Mouse (Mus musculus) heart, postnatal 10 days (tissue): ENCODE results near the gene Cdk14. TPM values are rescaled to one million over a fixed set of nuclear protein-coding genes. Genes with fewer than 3 reads are reported as not detected.
A peak's percentile ranks its signal among the peaks of the same experiment; 100 is the strongest.

Experiments
- DNase-seq, 2 experiments: peaks; one replicate each; pipeline ENCODE4 v3.0.0; 2021
- intact Hi-C: fragments of 180-260 bp; cut with DNase I; formaldehyde crosslinking; loops from one replicate; pipeline ENCODE4 v1.15.1; 2025
- total RNA-seq, 2 experiments: library from RNA; stranded (reverse); gene quantifications; 2 replicates each; pipeline ENCODE4 v1.2.3; 2021

Gene Cdk14
- total RNA-seq, 2 experiments from 2014 or later, result 20.1 to 22.2 TPM

DNA sequence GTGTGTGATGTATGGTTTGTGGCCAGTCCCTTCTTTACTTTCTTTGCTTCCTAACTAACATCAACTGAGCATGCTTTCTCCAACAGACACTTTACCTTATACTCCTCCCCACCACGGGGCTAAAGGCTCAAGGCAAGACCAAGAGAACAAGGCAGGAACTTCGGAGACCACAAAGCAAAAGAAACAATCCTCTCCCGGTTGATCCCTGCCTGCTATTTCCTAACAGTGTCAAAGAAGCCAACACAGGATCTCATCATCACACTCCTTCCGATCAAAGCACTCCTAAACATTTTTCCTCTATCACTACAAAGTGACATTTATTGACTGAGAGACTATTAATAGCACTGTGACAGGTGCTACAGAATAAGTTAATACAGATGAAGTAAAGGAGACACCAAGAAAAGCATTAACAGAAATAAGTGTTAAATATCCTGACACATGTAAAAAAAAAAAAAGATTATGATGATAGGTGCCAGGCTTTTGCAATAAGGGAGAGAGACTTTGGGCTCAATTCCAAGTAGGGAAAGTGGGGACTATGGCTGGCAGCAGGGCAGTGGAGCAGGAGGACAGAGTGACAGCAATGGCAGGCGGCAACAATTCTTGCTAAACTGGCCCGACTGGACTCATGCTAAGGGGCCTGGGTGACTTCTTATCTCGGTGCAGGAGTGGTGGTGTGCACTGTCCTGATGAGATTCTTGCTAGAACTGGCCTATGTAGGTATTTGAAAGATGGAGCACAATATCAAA lies 208.9 kb downstream of the Cdk14 start:
- intact Hi-C loops, result no loop called here
- DNase-seq, result peak; percentile 11 to 14

DNA sequence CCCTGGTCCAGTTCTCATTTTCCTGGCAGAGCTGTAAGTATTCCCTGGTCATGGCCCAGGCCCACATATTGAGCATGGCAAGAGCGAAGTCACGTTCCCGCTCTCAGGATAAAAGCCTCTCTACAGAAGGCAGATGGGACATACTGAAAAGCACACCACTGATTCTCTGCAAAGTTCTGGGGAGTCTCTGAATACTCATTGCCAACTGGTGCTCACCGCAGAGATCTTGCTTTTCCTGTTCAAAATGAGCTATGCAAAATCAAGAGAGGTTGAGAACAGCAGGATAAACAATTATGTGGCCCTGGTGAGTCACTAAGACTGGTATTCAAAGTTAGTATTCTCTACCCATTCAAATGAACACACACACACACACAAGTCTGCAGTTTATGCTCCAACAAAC lies 212.1 kb downstream of the Cdk14 start:
- intact Hi-C loops, result no loop called here
- DNase-seq, result no peak

DNA sequence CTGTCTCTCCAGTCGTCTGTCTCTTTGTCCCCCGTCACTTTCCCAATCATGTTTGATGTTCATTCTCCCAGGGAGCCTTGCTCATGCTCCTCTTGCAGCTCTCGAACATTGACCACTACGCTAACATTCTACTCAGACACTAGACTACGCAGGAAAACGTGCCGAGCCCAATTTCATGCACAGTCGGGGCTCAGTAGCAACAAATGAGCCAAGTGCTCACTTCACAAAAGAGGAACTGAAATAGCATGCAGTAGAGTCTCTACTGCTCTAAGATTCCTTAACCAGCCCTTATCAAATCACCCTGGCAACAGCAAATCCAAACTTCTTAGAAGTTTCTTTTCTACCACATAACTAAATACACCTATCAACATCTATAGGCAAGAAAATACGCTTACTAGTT lies 214.1 kb downstream of the Cdk14 start:
- intact Hi-C loops, result no loop called here
- no peak for DNase-seq

DNA sequence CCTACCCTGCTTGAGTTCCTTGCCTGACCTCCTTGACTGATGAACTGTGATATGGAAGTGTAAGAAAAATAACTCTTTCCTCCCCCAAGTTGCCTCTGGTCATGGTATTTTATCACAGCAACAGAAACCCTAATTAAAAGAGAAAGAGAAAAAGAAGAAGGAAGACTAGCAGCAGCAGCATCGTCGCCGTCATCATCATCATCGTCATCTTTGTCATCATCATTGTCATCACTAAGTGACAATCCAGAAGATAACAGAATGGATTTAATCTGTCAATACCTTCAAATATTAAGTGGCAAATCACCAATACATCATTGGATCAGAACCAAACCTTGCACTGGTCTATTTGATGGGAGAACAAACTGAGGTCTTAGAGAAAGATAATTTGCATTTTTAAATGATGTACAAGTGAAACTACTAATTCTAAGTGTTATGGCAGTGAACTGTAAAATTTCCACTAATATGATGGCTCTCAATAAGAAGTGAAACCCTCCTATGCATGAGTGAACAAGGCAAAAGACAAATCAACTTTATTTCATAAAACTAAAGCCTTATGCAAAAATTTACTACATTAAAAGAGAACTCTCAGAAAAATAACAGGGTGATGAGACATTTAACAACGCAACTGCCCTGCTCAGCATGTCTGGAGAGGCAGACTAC lies 225.4 kb downstream of the Cdk14 start:
- intact Hi-C loops, result no loop called here
- DNase-seq, result no peak

DNA sequence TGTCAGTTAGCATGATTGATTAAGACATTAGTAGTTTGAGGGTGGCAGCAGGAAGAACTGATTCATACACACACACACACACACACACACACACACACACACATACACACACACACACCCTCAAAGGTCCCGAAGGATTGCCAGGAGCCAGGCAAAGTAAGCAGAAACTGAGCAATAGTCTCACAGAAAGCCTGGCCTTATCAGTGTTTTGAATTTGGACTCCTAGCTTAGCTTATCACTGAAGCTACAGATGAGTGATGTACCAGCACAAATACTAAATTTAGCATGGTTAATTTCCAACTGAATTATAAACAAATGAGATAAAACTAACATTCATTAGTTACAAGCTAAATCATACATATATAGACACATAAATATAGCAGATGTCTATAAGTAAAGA lies 230.5 kb downstream of the Cdk14 start:
- intact Hi-C loops, result loop anchor here (10.0 kb wide), 1 partner anchor 175 kb away; no protein-coding TSS in a partner anchor

DNA sequence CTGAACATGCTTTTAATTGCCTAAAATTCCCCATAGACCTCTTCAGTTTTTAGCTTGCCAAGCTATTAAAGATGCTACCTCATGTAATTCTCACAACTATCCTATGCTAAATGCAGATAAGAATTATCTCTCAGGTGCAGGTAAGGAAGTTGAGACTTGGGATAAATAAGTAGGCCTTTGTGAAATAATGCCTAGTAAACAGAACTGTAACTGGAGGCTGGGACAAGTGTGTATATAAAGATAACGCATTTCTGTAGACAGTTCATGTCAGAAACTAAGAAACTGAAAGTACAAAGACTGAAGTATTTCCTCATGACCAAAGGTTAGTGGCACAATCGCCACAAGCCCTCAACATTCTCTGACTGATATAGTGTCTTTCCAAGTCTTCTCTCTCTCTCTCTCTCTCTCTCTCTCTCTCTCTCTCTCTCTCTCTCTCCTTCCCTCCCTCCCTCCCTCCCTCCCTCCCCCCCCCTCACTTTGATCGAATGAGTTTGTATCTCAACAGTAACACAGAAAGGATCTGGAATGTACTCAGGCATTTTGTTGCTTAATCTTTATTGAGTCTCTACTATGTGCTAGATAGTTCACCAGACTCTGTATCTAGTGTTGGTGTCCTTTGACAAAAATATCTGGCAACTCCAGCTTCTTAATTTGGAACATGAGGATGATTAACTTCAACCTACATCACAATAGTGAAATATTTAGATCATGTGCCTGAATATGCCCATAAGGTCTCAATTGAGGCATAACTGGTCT lies 233.9 kb downstream of the Cdk14 start:
- intact Hi-C loops, result loop anchor here (10.0 kb wide), 1 partner anchor 179 kb away; no protein-coding TSS in a partner anchor
- no peak for DNase-seq

More for the DNA sequence above, 230.5 kb downstream of the Cdk14 start:
- no peak for DNase-seq

DNA sequence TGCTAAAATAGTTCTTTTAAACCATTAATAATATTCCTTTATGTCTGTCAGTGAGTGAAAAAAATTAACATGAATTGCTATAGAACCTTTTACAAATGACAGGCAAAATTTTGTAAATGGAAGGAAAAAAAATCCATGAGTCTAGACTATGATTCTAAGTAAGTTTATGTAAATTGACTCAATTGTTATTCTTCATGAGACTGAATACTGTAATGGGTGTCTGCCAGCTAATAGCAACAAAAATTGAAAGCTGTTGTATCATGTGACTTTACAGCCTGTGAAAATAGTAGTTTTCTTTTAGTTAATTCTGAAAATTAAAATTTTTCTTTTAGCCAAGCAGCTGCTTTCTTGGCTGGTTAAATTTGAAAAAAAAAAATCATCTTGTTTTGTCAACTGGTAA lies 234.6 kb downstream of the Cdk14 start:
- intact Hi-C loops, result loop anchor here (10.0 kb wide), 1 partner anchor 179 kb away; no protein-coding TSS in a partner anchor
- no peak for DNase-seq

DNA sequence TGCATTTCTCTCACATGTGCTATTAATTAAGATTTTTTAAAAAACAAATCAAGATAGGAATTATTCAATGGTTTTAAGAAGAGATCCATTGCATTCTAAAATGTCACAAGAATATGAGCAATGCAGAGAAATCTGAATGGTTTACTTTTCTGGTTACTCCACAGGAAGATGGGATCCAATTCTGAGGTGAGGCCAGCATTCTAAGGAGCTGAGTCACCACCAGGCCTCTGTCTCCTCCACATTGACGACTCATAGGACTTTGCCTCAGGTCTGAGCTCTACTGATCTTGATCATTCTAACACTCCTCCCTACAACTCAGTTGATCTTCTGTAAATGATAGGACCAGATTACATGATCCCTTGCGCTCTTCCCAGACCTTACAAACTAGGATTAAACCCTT lies 239.4 kb downstream of the Cdk14 start:
- intact Hi-C loops, result loop anchor here (10.0 kb wide), 1 partner anchor 184 kb away; no protein-coding TSS in a partner anchor
- peak in 1 of 2 experiments; percentile 5 for DNase-seq

DNA sequence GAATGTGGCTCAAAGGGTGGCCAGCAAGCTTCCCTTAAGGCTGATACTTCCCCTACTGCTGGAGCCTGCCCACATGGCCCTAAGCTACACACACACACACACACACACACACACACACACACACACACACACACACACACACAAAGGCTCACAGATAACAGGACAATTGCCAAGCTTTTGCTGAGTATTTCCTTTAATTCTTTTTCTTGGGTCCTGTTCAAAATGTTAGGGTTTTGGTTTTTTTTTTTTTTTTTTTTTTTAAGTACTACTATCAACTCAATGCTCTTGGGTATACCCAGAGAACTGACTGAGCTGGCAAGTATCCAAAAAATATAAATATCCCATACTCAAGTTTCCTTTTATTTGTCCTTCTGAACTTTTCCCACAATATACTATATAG lies 239.8 kb downstream of the Cdk14 start:
- DNase-seq, result peak; percentile 36 to 47
- intact Hi-C loops, result loop anchor here (10.0 kb wide), 1 partner anchor 184 kb away; no protein-coding TSS in a partner anchor

DNA sequence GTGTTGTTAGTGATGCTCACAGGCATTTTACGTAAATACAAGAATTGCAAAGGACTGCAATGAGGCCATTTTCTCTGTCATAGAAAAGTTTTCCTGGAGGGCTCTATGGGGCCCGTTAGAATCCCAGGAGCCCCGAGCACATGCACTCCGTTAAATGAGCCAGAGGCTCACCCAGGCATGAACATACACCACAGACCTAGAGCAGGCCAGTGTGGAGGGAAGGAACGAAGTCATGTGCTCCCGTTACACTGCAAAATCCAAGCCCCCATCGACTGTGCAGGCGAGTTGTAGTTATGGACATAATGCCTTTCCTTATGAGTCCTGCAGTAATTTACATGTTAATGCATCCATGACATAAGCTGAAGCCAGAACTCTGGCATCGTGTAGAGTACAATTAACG lies 244.1 kb downstream of the Cdk14 start:
- DNase-seq, result no peak
- intact Hi-C loops, result no loop called here

DNA sequence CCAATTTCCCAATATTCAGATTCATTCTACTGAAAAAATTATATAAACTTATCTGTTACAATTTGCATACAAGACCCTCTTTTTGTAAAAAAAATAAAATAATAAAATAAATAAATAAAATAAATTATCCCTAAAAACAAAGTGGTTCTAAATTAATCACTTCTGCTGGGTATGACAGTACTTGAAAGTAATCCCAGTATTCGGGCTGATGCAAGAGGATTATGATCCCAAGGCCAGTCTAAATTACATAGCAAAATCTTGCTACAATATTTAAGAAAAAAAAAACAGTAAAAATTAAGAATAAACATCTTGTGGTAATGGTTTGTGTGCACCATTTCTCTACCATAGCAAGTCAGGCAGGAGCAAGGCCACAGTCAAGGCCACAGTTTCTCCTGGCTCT lies 244.5 kb downstream of the Cdk14 start:
- intact Hi-C loops, result no loop called here
- no peak for DNase-seq

DNA sequence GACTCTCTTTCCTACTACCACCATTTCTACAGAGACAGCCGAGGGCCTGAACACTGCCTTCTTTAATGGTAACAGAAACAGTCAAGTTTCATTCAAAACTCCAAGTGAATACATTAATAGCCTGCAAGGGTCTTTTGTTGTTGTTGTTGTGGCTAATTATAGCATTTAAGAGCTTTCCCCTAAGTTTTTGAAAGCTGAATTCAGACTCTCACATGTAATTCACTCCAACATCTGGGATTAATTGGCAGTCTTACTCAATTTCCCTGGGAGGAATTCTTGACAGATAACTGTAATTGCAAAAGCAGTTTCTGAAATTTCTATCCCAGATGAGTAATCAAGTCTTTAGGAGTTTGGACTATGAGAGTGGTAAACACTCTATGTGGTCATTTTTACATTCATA lies 245.0 kb downstream of the Cdk14 start:
- peak; percentile 12 to 20 for DNase-seq
- intact Hi-C loops, result no loop called here

DNA sequence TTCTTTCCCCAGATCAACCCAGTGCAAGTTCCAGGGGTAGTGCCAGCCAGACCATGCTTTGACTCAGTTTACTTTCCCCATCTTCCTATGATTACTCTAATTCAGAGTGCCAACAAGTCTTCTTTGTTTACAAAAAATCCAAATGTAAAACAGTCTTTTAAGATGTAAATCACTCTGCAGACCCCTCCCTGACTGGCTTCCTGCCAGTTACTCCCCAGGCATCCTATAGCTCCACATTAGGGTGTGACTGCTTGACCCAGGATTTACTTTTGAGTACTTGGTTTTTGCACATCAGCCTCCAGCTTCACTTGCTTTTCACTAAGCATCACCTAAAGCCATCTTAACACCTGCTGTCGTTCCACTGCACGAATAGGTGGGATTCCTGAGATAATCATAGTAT lies 254.0 kb downstream of the Cdk14 start:
- intact Hi-C loops, result no loop called here
- DNase-seq, result no peak

DNA sequence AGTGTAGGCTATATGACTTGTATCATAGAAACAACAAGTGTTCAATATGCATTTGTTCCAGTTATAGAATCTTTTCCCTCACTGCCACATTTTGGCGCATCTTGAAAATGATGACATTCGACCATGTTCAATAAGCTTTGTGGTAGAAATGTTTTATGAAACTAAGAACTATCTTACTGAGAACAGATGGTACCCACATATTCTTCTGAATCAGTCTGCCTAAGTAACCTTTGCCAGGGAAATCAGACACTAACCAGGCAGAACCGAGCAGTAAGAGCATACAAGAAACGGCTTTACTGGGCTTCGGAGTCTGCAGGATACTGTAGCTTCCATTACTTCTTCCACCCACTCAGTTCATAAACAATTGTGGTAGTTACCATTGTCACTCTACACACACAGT lies 255.8 kb downstream of the Cdk14 start:
- no peak for DNase-seq
- intact Hi-C loops, result no loop called here

DNA sequence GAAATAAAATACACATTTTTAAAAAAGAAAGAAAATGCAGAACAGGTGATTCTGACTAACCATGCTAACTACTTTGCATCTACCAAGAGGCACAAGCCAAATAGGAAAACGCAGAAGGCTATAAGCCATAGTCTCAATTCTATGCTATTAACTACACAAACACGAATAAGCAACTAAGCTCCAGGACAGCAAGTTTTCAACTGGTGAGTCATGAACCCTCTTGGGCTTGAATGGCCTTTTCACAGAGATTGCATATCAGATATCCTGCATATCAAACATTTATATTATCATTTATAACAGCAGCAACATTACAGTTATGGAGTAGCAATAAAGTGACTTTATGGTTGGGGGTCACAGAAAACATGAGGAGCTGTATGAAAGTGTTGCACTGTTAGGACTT lies 256.3 kb downstream of the Cdk14 start:
- DNase-seq, result no peak
- intact Hi-C loops, result no loop called here

DNA sequence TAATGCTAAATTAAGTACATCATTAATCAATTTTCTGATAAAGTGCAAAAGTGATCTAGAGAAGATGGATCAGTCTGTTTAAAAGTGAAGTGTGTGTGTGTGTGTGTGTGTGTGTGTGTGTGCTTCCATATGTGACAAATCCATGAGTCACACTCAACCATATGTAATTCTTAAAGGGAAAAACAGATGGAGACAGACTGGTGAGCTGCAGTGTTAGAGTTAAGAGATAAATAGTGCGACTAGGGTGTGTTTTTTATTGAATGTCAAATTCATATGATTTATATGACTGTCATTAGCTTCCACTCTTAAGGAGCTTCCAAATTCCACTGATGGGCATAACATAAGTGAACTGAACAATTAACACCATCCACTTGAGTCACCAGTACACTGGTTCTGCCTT lies 260.6 kb downstream of the Cdk14 start:
- DNase-seq, result no peak
- intact Hi-C loops, result no loop called here

DNA sequence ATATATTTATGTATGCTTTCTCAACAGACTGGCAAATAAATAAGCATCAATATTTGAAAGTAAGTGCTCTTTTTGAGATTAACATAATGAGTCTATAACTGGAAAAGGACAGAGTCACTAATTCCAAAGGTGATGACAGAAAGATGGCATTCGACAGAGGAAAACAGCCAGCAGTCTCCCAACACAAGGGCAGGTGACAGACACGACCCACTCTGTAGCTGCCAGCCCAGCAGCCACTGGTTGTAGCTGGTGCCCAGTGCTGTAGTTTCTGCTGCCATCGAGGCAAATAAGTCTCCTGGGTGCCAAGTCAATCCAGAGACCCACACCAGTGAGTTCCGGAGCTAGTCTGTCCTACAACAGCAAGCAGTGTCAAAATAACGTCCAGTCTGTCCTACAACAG lies 280.3 kb downstream of the Cdk14 start:
- intact Hi-C loops, result no loop called here

DNA sequence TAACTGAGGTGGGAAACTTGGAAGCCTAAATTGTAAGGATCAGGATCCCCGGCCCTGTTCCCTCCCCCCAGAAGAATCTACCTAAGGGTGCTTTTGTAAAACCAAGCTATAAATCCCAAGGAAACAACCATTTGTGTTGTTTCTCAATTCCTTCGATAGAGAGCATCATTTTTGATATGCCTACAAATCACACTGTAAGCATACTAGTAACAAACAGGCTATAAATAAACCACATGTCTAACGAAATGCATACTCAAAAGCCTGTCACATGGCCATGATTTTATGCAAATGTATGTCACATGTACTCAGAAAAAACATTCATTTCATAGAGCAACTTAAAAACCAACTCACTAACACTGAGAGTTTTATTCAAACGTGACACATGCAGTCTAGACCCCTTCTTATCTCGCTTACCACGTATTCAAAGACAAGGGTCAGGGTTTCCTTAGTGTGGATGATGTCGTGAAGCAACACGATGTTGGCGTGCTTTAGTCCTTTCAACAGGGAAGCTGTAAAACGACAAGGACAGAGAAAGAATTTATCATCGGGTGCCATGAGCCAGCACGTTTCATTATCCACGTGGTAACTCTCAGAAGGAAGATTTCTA lies 285.1 kb downstream of the Cdk14 start:
- intact Hi-C loops, result no loop called here
- no peak for DNase-seq

More for the DNA sequence above, 280.3 kb downstream of the Cdk14 start:
- DNase-seq, result peak; percentile 39 to 43

DNA sequence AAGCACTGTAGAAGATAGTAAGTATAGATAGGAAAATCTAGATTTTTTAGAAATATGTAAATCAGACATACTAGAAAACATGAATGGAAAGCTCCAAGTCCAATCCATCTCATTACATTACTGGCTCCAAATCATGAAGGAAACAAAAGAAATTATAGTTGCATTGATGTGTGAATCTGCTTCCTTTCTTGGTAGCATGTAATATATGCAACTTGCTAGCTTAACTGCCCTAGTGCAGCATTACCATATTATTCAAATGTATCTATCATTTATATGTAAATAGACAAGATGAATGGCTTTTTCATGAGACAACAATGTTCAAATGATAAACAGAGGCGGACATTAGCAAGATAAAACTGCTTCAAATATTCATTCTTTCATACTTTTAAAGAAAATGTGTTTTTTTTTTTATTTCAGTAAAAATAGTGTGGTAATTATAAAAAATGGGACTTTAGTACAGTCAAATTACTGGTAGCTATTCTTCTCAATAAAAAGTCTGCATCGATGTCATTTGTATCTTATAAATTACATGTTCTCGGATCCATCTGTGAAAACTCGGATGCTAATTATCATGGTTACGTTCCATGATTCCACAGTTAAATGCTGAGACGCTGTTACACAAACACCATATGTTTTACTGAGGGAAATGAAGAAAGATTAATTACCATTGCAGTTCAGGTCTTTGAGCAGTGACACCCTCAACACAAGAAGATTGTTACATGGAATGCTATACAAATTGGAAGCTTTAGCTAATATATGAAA lies 285.8 kb downstream of the Cdk14 start:
- no peak for DNase-seq
- intact Hi-C loops, result no loop called here

DNA sequence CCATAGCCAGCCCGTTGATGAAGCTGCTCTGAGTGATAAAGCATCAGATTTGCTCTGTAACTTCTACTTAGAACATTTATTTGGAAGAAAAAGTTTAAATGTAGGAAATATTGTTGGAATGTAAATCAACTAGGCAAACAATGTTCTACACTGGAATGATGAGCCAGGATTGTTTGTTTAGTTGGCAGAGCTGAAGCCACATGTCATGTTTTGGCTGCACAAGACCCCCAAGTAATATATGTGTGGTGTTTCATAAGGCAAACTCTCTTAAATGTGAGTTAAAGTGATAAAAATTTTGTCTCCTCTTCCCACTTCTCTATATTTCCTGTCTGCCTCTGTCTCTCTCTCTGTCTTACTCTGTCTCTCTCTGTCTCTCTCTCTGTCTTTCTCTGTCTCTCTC lies 291.3 kb downstream of the Cdk14 start:
- DNase-seq, result no peak
- intact Hi-C loops, result no loop called here
